Mouse (Mus musculus): ENCODE data around the gene Mxi1.
A peak's percentile ranks its signal among the peaks of the same experiment; 100 is the strongest.
"Not testable (repeated sequence)": the region's sequence is repeated elsewhere in the genome, so short reads cannot be mapped to it uniquely, and the experiment has no call there.

Gene Mxi1

GRCm38 (mm10) chr19:53366881-53367280, 56.6 kb downstream of the Mxi1 start:
- DNase-seq: no peak

- DNase-seq: peak; percentile 93 to 96
Observed at GRCm38 (mm10) chr19:53369469-53370043, 59.2 kb downstream of the Mxi1 start.

GRCm38 (mm10) chr19:53370233-53370632, 59.9 kb downstream of the Mxi1 start:
- no peak for DNase-seq

- no peak for DNase-seq
Observed at GRCm38 (mm10) chr19:53371666-53372065, 61.3 kb downstream of the Mxi1 start, which contains the start of gene Gm10197. Gene Gm10197 (minus strand): TSS chr19:53371766.

GRCm38 (mm10) chr19:53373570-53373969, 63.3 kb downstream of the Mxi1 start:
- DNase-seq: no peak

- no peak for DNase-seq
Observed at GRCm38 (mm10) chr19:53375299-53375698, 65.0 kb downstream of the Mxi1 start.

GRCm38 (mm10) chr19:53375816-53376215, 65.5 kb downstream of the Mxi1 start:
- DNase-seq: no peak

GRCm38 (mm10) chr19:53377652-53378051, 67.3 kb downstream of the Mxi1 start:
- no peak for DNase-seq

- no peak for DNase-seq
Observed at GRCm38 (mm10) chr19:53378421-53378820, 68.1 kb downstream of the Mxi1 start.

- DNase-seq: no peak
Observed at GRCm38 (mm10) chr19:53383336-53383735, 73.0 kb downstream of the Mxi1 start.

GRCm38 (mm10) chr19:53389417-53389816, 79.1 kb downstream of the Mxi1 start:
- DNase-seq: no peak

GRCm38 (mm10) chr19:53389851-53390431, 79.6 kb downstream of the Mxi1 start:
- no peak for DNase-seq

- DNase-seq: peak; percentile 99 to 100
Observed at GRCm38 (mm10) chr19:53390495-53391007, 80.2 kb downstream of the Mxi1 start, which contains the start of gene Smndc1. Gene Smndc1 (minus strand): TSS chr19:53390578.

- DNase-seq: peak in 1 of 2 experiments; percentile 34
Observed at GRCm38 (mm10) chr19:53391386-53391785, 81.1 kb downstream of the Mxi1 start.

- peak in 1 of 2 experiments; percentile 33 for DNase-seq
Observed at GRCm38 (mm10) chr19:53391787-53392186, 81.5 kb downstream of the Mxi1 start.

GRCm38 (mm10) chr19:53392781-53393343, 82.5 kb downstream of the Mxi1 start:
- peak in 1 of 2 experiments; percentile 25 for DNase-seq

GRCm38 (mm10) chr19:53393646-53394045, 83.3 kb downstream of the Mxi1 start:
- DNase-seq: no peak

- peak; percentile 67 to 90 for DNase-seq
Observed at GRCm38 (mm10) chr19:53394552-53394951, 84.2 kb downstream of the Mxi1 start.

- not testable (repeated sequence) for DNase-seq
Observed at GRCm38 (mm10) chr19:53394956-53395355, 84.6 kb downstream of the Mxi1 start.

- DNase-seq: not testable (repeated sequence)
Observed at GRCm38 (mm10) chr19:53395805-53396204, 85.5 kb downstream of the Mxi1 start.

GRCm38 (mm10) chr19:53397451-53398233, 87.3 kb downstream of the Mxi1 start:
- DNase-seq: no peak

- no peak for DNase-seq
Observed at GRCm38 (mm10) chr19:53399213-53399612, 88.9 kb downstream of the Mxi1 start.
